Mouse (Mus musculus) liver, postnatal 0 days (tissue): ENCODE measurements around the gene Mlc1.

Experiments
- CTCF ChIP-seq: sonication (generic); IDR thresholded peaks from 2 replicates; pipeline ENCODE4 v1.5.1; 2016; ENCODE audit warnings: antibody characterized with exemption, low read depth
- EP300 ChIP-seq: IDR thresholded peaks from 2 replicates; pipeline ENCODE4 v1.6.1; 2016; ENCODE audit warnings: antibody characterized with exemption, low read depth, mild to moderate bottlenecking

GRCm38 (mm10) chr15:88915046-88915445, 63.8 kb downstream of the Mlc1 start:
- TF ChIP-seq CTCF, result no peak
- no peak for TF ChIP-seq EP300
